Mouse (Mus musculus) kidney, postnatal 0 days (tissue): Measurements from ENCODE around the gene Stx5a. TPM values are rescaled to one million over a fixed set of nuclear protein-coding genes. Genes with fewer than 3 reads are reported as not detected.

Experiments
- ATAC-seq: fragments of 200-750 bp; cut with Nextera tagmentation; replicated peaks from 2 replicates; pipeline ENCODE4 v1.8.0; 2017; ENCODE audit warnings: low read depth, moderate number of reproducible peaks, moderate TSS enrichment, moderate library complexity; ENCODE audit not compliant: low FRiP score
- DNase-seq: peaks from one replicate; pipeline ENCODE4 v3.0.0-alpha.2; 2016; ENCODE audit warnings: low spot score
- H3K27ac ChIP-seq: fragments of 300-500 bp; sonication (generic); 2 replicates; pipeline ENCODE4 v1.5.1; 2014; ENCODE audit warnings: mild to moderate bottlenecking
- H3K27me3 ChIP-seq: fragments of 300-500 bp; sonication (generic); 2 replicates; pipeline ENCODE4 v1.6.1; 2014; ENCODE audit warnings: low read length, mixed read lengths; ENCODE audit not compliant: insufficient read depth
- H3K36me3 ChIP-seq: fragments of 300-500 bp; sonication (generic); 2 replicates; pipeline ENCODE4 v1.6.1; 2014; ENCODE audit warnings: low read length, mixed read lengths; ENCODE audit not compliant: insufficient read depth
- H3K4me1 ChIP-seq: fragments of 300-500 bp; sonication (generic); replicated peaks from 2 replicates; pipeline ENCODE4 v1.6.1; 2014; ENCODE audit warnings: antibody characterized with exemption, low read length, mixed read lengths; ENCODE audit not compliant: insufficient read depth
- H3K4me2 ChIP-seq: fragments of 300-500 bp; sonication (generic); 2 replicates; pipeline ENCODE4 v1.6.1; 2014; ENCODE audit warnings: mild to moderate bottlenecking, low read length, moderate library complexity, mixed read lengths
- H3K4me3 ChIP-seq: fragments of 300-500 bp; sonication (generic); replicated peaks from 2 replicates; pipeline ENCODE4 v1.5.1; 2014; ENCODE audit warnings: low read depth, low read length
- H3K9ac ChIP-seq: fragments of 300-500 bp; sonication (generic); 2 replicates; pipeline ENCODE4 v1.6.1; 2014; ENCODE audit warnings: low read depth, low read length
- H3K9me3 ChIP-seq: fragments of 300-500 bp; sonication (generic); replicated peaks from 2 replicates; pipeline ENCODE4 v1.6.1; 2016; ENCODE audit warnings: low read length, inconsistent platforms, mixed read lengths
- CTCF ChIP-seq: IDR thresholded peaks from 2 replicates; pipeline ENCODE4 v1.5.1; 2016; ENCODE audit warnings: antibody characterized with exemption, low read depth, mild to moderate bottlenecking, moderate library complexity
- WGBS: fragments of 180-500 bp; shearing (Covaris S2); extraction: QIAGEN DNeasy Blood & Tissue Kit; methylation state at CpG from one replicate; pipeline ENCODE4 v1.1.7; 2014; 5-methylcytosine and 5-hydroxymethylcytosine counted together
- polyA plus RNA-seq: library from polyadenylated mRNA; unstranded; fragments of >200 nt; fragmentation: Nextera tagmentation; extraction: Ambion mirVana; gene quantifications from 2 replicates; pipeline ENCODE4 v1.2.1, GENCODE M21; 2015

The Stx5a gene
- polyA plus RNA-seq, 1 experiment from 2014 or later, result 105 TPM

- Histone ChIP-seq H3K27ac (no peak overlapping the region), H3K4me1 (peaks cover 12% of the 10 kb centered on the region; the same call in 1 of the 2 replicates), H3K4me2 (no peak overlapping the region), H3K27me3 (no peaks in the 10 kb centered on the region), H3K4me3 (no peak overlapping the region), H3K9me3 (no peaks in the 10 kb centered on the region), H3K9ac (no peak overlapping the region), H3K36me3 (peaks cover 18% of the 10 kb centered on the region)
- ATAC-seq (no peak), DNase-seq (no peak)
- 91% methylated on average over 7 of the region's 7 CpGs for WGBS
- TF ChIP-seq CTCF, result no peak
Measured at GRCm38 (mm10) chr19:8738911-8739310, 2.3 kb upstream of the Stx5a start.

- peaks cover 18% of the 10 kb centered on the region for H3K36me3 ChIP-seq
- ATAC-seq, result no peak
Measured at GRCm38 (mm10) chr19:8739646-8740045, 1.6 kb upstream of the Stx5a start.

GRCm38 (mm10) chr19:8740603-8741002, 610 bp upstream of the Stx5a start, which contains the start of gene 1700092M07Rik:
Gene 1700092M07Rik, plus strand, starts transcription at chr19:8740718.
- no peak for TF ChIP-seq CTCF
- Histone ChIP-seq H3K9ac (peak within 1 kb of the TSS; percentile 81), H3K4me2 (peak within 1 kb of the TSS; percentile 98), H3K4me3 (peak within 1 kb of the TSS; percentile 68), H3K27me3 (no peaks in the 10 kb centered on the region), H3K36me3 (peaks cover 23% of the 10 kb centered on the region), H3K4me1 (peaks cover 12% of the 10 kb centered on the region; the same call in 1 of the 2 replicates), H3K9me3 (no peaks in the 10 kb centered on the region), H3K27ac (peak within 1 kb of the TSS; percentile 97)
- 56% methylated on average over 14 of the region's 14 CpGs for WGBS
- ATAC-seq (peak; percentile 6; the same call in 1 of the 2 replicates), DNase-seq (no peak)

More at GRCm38 (mm10) chr19:8739646-8740045, 1.6 kb upstream of the Stx5a start:
- no peaks in the 10 kb centered on the region for H3K9me3 ChIP-seq
- no peak overlapping the region for H3K4me3 ChIP-seq
- no peak for TF ChIP-seq CTCF
- WGBS, result 93% methylated on average over 6 of the region's 6 CpGs
- H3K27ac ChIP-seq, result no peak overlapping the region
- H3K9ac ChIP-seq, result no peak overlapping the region
- no peak for DNase-seq
- peaks cover 12% of the 10 kb centered on the region; the same call in 1 of the 2 replicates for H3K4me1 ChIP-seq
- no peaks in the 10 kb centered on the region for H3K27me3 ChIP-seq
- H3K4me2 ChIP-seq, result no peak overlapping the region

- H3K9ac ChIP-seq, result peak overlapping the region; percentile 81
- WGBS, result 12% methylated on average over 14 of the region's 14 CpGs
- peaks cover 33% of the 10 kb centered on the region for H3K36me3 ChIP-seq
- peak overlapping the region; percentile 97 for H3K27ac ChIP-seq
- H3K4me1 ChIP-seq, result peaks cover 12% of the 10 kb centered on the region; the same call in 1 of the 2 replicates
- no peak for TF ChIP-seq CTCF
- no peaks in the 10 kb centered on the region for H3K9me3 ChIP-seq
- ATAC-seq (no peak), DNase-seq (no peak)
- H3K4me3 ChIP-seq, result peak overlapping the region; percentile 68
- peak overlapping the region; percentile 98 for H3K4me2 ChIP-seq
- no peaks in the 10 kb centered on the region for H3K27me3 ChIP-seq
Measured at GRCm38 (mm10) chr19:8742176-8742575, 963 bp downstream of the Stx5a start.

GRCm38 (mm10) chr19:8745382-8745781, 4.2 kb downstream of the Stx5a start:
- H3K36me3 ChIP-seq, result peaks cover 42% of the 10 kb centered on the region
- H3K27ac ChIP-seq, result no peak overlapping the region
- H3K4me1 ChIP-seq, result peaks cover 11% of the 10 kb centered on the region; the same call in 1 of the 2 replicates
- H3K9ac ChIP-seq, result no peak overlapping the region
- no peaks in the 10 kb centered on the region for H3K27me3 ChIP-seq
- no peak for DNase-seq
- H3K4me3 ChIP-seq, result no peak overlapping the region
- TF ChIP-seq CTCF, result no peak
- ATAC-seq, result no peak
- 90% methylated on average over 1 of the region's 1 CpGs for WGBS
- H3K4me2 ChIP-seq, result no peak overlapping the region
- no peaks in the 10 kb centered on the region for H3K9me3 ChIP-seq

GRCm38 (mm10) chr19:8747368-8747767, 6.2 kb downstream of the Stx5a start:
- DNase-seq (peak; percentile 51), ATAC-seq (no peak)
- no peaks in the 10 kb centered on the region for H3K9me3 ChIP-seq
- H3K4me1 ChIP-seq, result 0 out of 2 replicates have a peak, but pooled peaks cover 5% of the 10 kb centered on the region
- peak; percentile 63 for TF ChIP-seq CTCF
- H3K27ac ChIP-seq, result no peak overlapping the region
- peaks cover 54% of the 10 kb centered on the region for H3K36me3 ChIP-seq
- no peak overlapping the region for H3K9ac ChIP-seq
- 75% methylated on average over 2 of the region's 2 CpGs for WGBS
- H3K4me2 ChIP-seq, result no peak overlapping the region
- H3K27me3 ChIP-seq, result no peaks in the 10 kb centered on the region
- H3K4me3 ChIP-seq, result no peak overlapping the region

GRCm38 (mm10) chr19:8755652-8756051, 14.4 kb downstream of the Stx5a start:
- 62% methylated on average over 3 of the region's 3 CpGs for WGBS
- DNase-seq, result no peak
- no peak overlapping the region for H3K9ac ChIP-seq
- H3K9me3 ChIP-seq, result no peaks in the 10 kb centered on the region
- H3K4me3 ChIP-seq, result no peak overlapping the region
- no peaks in the 10 kb centered on the region for H3K27me3 ChIP-seq
- no peak for TF ChIP-seq CTCF
- H3K27ac ChIP-seq, result no peak overlapping the region
- H3K36me3 ChIP-seq, result peaks cover 17% of the 10 kb centered on the region
- ATAC-seq, result no peak
- peaks cover 5% of the 10 kb centered on the region for H3K4me1 ChIP-seq
- H3K4me2 ChIP-seq, result no peak overlapping the region
